Mouse (Mus musculus) olfactory bulb, adult 2 months (tissue): ENCODE data around the gene Samd4b. TPM values are rescaled to one million over a fixed set of nuclear protein-coding genes. Genes with fewer than 3 reads are reported as not detected.
"Not testable (repeated sequence)": the region's sequence is repeated elsewhere in the genome, so short reads cannot be mapped to it uniquely, and the experiment has no call there.

Experiments
- H3K27ac ChIP-seq: fragments of 200-500 bp; 2 replicates; pipeline ENCODE4 v1.5.1; 2012; ENCODE audit warnings: low read depth, low read length; ENCODE audit not compliant: insufficient read depth
- H3K4me1 ChIP-seq: fragments of 200-500 bp; 2 replicates; pipeline ENCODE4 v1.6.1; 2012; ENCODE audit warnings: low read length; ENCODE audit not compliant: control insufficient read depth, insufficient read depth
- H3K4me3 ChIP-seq: fragments of 200-500 bp; 2 replicates; pipeline ENCODE4 v1.5.1; 2012; ENCODE audit warnings: mild to moderate bottlenecking, low read depth, low read length, moderate library complexity; ENCODE audit not compliant: insufficient read depth
- CTCF ChIP-seq: fragments of 200-500 bp; IDR thresholded peaks from 2 replicates; pipeline ENCODE4 v1.5.1; 2012; ENCODE audit warnings: low read depth, mild to moderate bottlenecking, low read length, moderate library complexity; ENCODE audit not compliant: insufficient read depth
- POLR2A ChIP-seq: fragments of 200-500 bp; IDR thresholded peaks from 2 replicates; pipeline ENCODE4 v1.6.1; 2012; ENCODE audit warnings: mild to moderate bottlenecking, low read depth, low read length, moderate library complexity; ENCODE audit not compliant: insufficient read depth
- WGBS: fragments of 180-500 bp; shearing (Covaris S2); methylation state at CpG from one replicate; pipeline ENCODE4 v1.1.7; 2018; 5-methylcytosine and 5-hydroxymethylcytosine counted together
- polyA plus RNA-seq: library from polyadenylated mRNA; stranded (reverse); fragments of >200 nt; gene quantifications from 2 replicates; pipeline ENCODE4 v1.2.4, GENCODE M21; 2012; ENCODE audit warnings: low replicate concordance; ENCODE audit not compliant: missing spikeins, insufficient read depth, insufficient read length

Samd4b gene
- polyA plus RNA-seq, 1 experiment = not detected

DNA sequence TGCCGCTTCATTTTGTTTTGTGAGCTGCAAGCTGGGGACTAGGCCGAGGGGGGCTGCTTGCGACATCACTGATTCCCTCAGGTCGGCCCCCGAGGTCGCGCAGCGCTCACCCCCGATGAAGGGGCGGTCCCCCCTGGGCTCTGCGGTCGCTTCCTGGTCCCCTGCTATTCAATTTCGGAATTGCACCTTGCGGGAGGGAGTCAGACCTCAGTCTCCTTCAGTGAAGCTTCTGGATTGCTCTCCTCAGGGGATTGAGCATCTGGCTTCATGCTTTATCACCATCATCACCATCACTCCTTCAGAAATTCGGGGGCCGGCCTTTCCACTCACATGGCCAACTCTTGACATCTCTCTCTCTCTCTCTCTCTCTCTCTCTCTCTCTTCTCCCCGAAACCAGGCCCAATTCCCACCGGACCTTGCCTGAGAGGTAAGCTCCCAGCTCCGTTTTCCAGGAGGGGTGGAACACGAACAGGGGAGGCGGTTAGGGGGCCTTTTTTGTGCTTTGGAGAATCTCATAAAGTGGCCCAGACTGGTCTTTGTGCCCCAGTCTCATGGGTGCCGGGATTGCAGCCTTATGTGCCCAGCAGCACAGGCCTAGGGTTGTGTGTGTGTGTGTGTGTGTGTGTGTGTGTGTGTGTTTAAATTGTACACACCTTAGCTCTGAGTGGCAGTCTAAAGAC lies 204.5 kb downstream of the Samd4b start:
- Histone ChIP-seq H3K27ac (peak overlapping the region; percentile 6; the same call in 1 of the 2 replicates), H3K4me3 (peak overlapping the region; percentile 66), H3K4me1 (peaks cover 8% of the 10 kb centered on the region)
- 4% methylated on average over 22 of the region's 22 CpGs for WGBS
- TF ChIP-seq CTCF (no peak), POLR2A (no peak)

DNA sequence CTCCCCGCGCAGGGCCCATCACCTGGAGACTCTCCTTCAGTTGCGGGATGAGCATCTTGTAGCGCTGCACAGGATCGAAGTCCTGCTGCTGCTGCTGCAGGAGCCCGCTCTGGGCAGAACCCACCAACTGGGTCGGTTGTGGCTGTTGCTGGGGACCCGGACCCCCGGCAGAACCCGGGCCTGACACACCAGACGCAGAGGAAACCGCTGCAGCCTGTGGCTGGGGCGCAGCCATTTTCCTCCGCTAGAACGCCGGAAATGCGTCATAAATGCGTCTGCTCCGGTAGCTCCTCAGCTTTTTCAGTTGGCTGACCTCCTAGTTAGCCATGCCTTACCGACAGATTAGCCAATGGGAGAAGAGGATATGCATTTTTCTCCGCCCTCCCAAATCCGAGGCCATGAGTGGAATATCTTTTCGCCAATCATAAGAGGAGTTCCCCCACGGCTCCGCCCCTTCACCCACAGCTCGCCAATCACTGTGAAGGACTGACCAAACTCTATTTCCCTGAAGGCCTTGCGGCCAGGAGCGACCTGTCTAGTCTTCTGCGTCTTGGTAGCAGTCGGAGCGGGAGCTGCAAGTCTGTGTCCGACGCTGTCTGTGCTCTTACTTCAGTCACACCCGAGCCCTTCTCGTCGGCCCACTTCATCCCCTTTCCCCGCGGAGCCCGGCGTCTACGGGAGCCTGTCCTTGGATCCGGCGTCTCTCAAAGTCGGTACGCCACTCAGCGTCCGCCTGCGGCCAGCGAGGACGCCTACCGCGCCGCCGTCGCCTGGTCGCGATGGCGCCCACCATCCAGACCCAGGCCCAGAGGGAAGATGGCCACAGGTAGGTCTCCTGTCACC lies 205.3 kb downstream of the Samd4b start, which contains the start of the genes Med29 and Paf1:
Gene Med29, minus strand, starts transcription at position 280 of the 843 bp plus-strand sequence.
Gene Paf1, plus strand, starts transcription at position 523 of the 843 bp plus-strand sequence.
- WGBS = under 1% methylated on average over 58 of the region's 58 CpGs
- TF ChIP-seq CTCF = no peak
- peak; percentile 76 for TF ChIP-seq POLR2A
- Histone ChIP-seq H3K4me3 (peak within 1 kb of the TSS; percentile 66), H3K27ac (peak within 1 kb of the TSS; percentile 6; the same call in 1 of the 2 replicates), H3K4me1 (peaks cover 8% of the 10 kb centered on the region)

DNA sequence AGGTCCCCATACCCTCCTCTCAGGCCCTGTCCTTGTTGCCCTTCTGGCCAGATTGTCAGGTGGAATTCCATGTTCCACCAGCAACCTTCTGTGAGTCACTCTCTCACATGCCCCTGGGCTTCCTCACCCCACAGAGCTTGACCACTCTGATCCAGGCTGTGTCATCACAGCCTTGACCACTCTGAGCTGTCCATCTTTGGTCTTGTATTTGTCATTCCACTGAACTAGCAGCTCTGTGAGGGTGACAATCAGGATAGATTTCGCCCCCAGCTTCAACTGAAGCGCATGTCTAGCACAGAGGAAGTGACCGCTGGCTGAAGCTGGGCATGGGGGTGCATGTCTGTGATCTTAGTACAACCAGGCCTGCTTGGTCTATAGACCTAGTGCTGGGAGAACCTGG lies 207.6 kb downstream of the Samd4b start:
- no peak overlapping the region for H3K27ac ChIP-seq
- TF ChIP-seq POLR2A (no peak), CTCF (no peak)
- peaks cover 8% of the 10 kb centered on the region for H3K4me1 ChIP-seq
- H3K4me3 ChIP-seq = no peak overlapping the region
- WGBS = 97% methylated on average over 3 of the region's 3 CpGs

DNA sequence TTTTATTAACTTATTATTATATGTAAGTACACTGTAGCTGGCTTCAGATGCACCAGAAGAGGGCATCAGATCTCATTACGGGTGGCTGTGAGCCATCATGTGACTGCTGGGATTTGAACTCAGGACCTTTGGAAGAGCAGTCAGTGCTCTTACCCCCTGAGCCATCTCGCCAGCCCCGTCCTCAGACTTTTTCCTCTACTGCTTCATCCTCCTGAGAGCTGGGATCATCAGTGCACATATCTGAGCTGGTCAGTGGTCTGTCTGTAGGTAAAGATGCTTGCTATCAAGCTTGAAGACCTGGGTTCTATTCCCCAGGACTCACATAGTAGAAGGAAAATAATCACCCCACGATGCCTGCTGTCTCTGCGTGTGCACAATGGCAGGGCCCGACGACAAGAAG lies 210.6 kb downstream of the Samd4b start:
- peaks cover 16% of the 10 kb centered on the region for H3K4me1 ChIP-seq
- 84% methylated on average over 7 of the region's 7 CpGs for WGBS
- H3K27ac ChIP-seq, H3K4me3 ChIP-seq: not testable (repeated sequence)

DNA sequence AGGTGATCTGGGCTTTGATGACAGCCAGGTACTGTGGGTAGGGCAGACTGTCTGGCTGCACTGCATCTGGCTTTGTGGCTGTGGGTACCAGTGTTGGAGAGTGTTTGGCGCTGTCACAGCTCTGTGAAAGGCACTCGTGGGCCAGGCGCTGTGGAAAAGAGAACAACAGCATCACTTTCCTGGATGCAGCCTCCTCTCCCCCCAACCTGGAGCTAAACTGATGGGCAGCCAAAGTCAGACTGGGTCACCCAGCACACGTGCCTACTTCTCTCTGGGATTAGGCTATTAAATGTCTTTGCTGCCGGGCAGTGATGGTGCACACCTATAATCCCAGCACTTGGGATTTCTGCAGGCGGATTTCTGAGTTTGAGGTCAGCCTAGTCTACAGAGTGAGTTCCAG lies 211.1 kb downstream of the Samd4b start:
- 77% methylated on average over 6 of the region's 6 CpGs for WGBS

DNA sequence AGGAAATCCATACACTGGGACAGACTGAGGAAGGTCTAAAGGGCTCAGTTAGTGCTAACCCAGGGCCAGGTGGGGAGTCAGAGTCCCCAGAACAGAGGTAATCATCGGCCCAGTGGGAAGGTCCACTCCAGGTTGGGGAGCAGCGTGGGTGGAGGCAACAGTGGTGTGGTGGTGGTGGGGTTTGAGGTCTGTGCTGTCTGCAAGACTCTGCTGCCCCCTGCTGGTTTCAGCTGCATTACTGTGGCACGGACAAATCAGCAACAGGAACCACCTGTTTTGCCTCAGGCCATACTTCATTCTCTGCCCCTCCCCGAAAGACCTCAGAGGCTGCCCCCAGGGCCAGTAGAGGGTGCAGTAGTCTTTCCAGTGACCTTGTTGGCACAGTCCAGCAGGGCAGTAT lies 211.5 kb downstream of the Samd4b start:
- WGBS = 9% methylated on average over 4 of the region's 4 CpGs
- no peak overlapping the region for H3K4me3 ChIP-seq
- TF ChIP-seq POLR2A (no peak), CTCF (peak; percentile 71; the same call in 1 of the 2 replicates)
- H3K4me1 ChIP-seq = peaks cover 23% of the 10 kb centered on the region
- H3K27ac ChIP-seq = no peak overlapping the region

More for the DNA sequence above, 211.1 kb downstream of the Samd4b start:
- not testable (repeated sequence) for H3K4me3 ChIP-seq, H3K27ac ChIP-seq
- H3K4me1 ChIP-seq = peaks cover 20% of the 10 kb centered on the region

DNA sequence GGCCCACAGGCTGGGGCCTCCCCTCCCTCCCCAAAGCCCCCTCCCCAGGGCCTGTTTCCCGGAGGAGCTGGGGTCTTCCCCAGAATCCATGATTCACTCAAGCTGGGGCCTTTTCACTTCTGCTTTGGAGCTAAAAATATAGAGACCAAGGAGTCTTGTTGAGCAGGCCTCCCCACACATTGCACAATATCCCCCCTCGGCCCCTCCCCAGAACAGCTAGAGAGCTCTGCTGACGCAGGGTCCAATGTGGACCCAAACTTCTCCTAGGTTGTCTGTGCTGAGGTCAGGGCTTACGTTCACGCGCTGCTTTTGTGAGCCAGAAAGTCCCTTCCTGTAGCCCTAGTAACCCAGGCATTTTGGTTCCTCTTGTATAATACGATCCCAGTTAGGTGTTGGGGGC lies 211.9 kb downstream of the Samd4b start:
- Histone ChIP-seq H3K27ac (no peak overlapping the region), H3K4me1 (peaks cover 25% of the 10 kb centered on the region), H3K4me3 (no peak overlapping the region)
- WGBS = 88% methylated on average over 7 of the region's 7 CpGs
- TF ChIP-seq CTCF (no peak), POLR2A (no peak)

DNA sequence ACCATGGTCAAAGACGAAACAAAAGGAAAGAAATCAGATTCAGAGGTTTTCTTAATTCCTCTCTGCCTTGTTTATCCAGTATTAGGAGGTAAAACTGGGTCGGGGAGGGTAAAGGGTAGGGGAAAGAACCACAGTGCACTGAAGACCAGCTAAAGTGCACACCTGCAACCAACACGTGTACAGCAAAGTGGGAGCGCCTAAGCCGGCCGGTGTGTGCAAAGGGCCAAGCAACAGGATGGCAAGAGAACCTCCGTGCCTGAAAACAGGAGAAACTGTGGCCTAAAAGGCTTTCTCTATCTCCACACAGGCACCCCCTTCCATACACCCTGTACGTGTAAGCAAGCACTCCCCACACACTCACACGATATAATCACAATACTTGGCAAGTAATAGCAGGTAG lies 212.7 kb downstream of the Samd4b start:
- TF ChIP-seq CTCF (no peak), POLR2A (no peak)
- H3K27ac ChIP-seq = no peak overlapping the region
- 91% methylated on average over 9 of the region's 9 CpGs for WGBS

DNA sequence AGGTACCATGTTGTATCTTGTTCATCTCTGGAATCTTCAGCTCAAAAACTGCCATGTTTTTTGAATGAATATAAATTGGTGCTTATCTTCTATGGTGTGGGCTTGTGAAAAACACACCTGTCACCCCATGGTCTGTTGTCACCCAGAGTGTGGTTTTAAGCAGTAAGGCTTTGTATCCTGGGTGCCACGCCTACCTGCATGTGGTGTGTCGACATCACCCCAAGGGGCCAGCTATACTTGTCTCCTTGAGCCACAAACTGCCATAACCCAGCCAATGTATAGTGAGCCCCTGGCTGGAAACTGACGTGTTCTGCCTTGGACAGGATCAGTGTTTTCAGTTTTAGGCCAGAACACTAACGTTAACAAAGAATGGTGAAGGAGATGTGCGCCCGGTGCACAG lies 213.8 kb downstream of the Samd4b start:
- no peak for TF ChIP-seq CTCF
- TF ChIP-seq POLR2A = no peak
- Histone ChIP-seq H3K27ac (no peak overlapping the region), H3K4me3 (no peak overlapping the region), H3K4me1 (peaks cover 34% of the 10 kb centered on the region)
- 82% methylated on average over 6 of the region's 6 CpGs for WGBS

More for the DNA sequence above, 212.7 kb downstream of the Samd4b start:
- no peak overlapping the region for H3K4me3 ChIP-seq
- peaks cover 30% of the 10 kb centered on the region for H3K4me1 ChIP-seq
